Mouse (Mus musculus) macrophage (primary cell): Measurements from ENCODE around the gene E130116L18Rik. TPM values are rescaled to one million over a fixed set of nuclear protein-coding genes. Genes with fewer than 3 reads are reported as not detected.
"Not testable (repeated sequence)": the region's sequence is repeated elsewhere in the genome, so short reads cannot be mapped to it uniquely, and the experiment has no call there.

ENCODE experiments used
- H3K27ac ChIP-seq: fragments of 350-480 bp; formaldehyde crosslinking; 2 replicates; pipeline ENCODE4 v1.9.0; 2021
- H3K36me3 ChIP-seq: fragments of 350-480 bp; formaldehyde crosslinking; 2 replicates; pipeline ENCODE4 v1.9.0; 2021; ENCODE audit errors: inconsistent target
- H3K4me3 ChIP-seq: fragments of 350-480 bp; formaldehyde crosslinking; 2 replicates; pipeline ENCODE4 v1.9.0; 2021; ENCODE audit errors: inconsistent target
- H3K79me2 ChIP-seq: fragments of 350-480 bp; formaldehyde crosslinking; 2 replicates; pipeline ENCODE4 v1.9.0; 2021; ENCODE audit errors: inconsistent target
- WGBS: methylation state at CpG from one replicate; pipeline ENCODE4 v1.1.7; 2026; ENCODE audit warnings: inconsistent platforms; ENCODE audit not compliant: missing documents; 5-methylcytosine and 5-hydroxymethylcytosine counted together
- polyA plus RNA-seq: library from polyadenylated mRNA; stranded (reverse); fragments of 250-400 nt; gene quantifications from 3 replicates; pipeline ENCODE4 v1.2.4, GENCODE M21; 2018; ENCODE audit warnings: inconsistent platforms

Gene E130116L18Rik
- polyA plus RNA-seq, 1 experiment from 2014 or later, result not detected

DNA sequence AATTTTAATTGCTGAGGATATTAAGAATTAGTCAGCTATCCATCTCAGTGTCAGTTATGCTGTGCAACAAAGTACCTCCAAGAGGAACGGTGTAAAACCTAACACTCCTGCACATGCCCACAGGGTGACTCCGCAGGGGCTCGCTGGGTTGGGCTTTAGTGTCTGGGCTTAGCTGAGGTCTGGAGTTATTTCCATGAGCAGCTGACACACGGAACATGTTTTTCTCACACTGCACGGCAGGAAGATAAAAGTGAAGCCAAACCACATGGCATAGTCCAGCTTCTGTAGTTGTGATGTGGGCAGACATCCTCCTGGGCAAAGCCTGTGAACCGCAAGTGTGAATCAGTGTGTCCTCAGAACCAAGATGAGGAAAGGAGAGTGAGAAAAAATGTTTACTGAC lies 7.9 kb downstream of the E130116L18Rik start:
- Histone ChIP-seq H3K4me3 (no peak overlapping the region), H3K79me2 (no peaks in the 10 kb centered on the region), H3K36me3 (no peaks in the 10 kb centered on the region), H3K27ac (no peak overlapping the region)
- WGBS, result 71% methylated on average over 6 of the region's 6 CpGs

DNA sequence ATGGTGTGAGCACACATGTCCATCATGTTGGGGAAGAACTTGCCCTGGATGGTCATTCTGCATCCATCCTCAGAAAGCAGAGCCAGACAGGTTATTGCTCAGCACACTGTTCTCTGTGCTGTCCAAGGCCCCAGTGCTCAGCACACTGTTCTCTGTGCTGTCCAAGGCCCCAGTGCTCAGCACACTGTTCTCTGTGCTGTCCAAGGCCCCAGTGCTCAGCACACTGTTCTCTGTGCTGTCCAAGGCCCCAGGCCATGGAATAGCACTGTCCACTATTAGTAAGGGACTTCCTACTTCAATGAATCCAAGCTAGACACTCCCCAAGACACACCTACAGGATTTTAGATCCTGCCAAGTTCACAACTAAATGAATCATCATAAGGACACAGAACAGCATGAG lies 9.7 kb downstream of the E130116L18Rik start:
- H3K36me3 ChIP-seq, H3K27ac ChIP-seq, H3K79me2 ChIP-seq, H3K4me3 ChIP-seq: not testable (repeated sequence)

DNA sequence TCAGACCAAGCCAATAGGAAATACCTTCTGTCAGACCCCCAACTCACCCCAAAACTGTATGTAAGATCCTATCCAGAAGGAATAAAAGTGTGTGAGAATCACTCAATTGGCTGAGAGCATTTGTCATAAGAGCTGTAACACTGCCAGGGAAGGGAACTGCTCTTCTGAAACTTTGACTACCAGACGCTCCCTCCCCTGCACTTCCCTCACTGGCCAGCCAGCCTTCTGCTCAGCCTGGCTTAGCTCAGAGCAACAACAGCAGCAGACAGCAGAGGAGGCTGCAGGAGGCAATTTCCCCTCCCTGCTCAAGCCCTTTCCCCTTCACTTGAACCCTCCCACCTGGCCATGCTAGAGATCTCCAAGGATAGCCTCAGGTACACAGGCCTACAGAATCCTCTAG lies 11.1 kb downstream of the E130116L18Rik start:
- Histone ChIP-seq H3K36me3 (no peaks in the 10 kb centered on the region), H3K4me3 (no peak overlapping the region), H3K27ac (no peak overlapping the region), H3K79me2 (no peaks in the 10 kb centered on the region)
- 70% methylated on average over 1 of the region's 1 CpGs for WGBS

DNA sequence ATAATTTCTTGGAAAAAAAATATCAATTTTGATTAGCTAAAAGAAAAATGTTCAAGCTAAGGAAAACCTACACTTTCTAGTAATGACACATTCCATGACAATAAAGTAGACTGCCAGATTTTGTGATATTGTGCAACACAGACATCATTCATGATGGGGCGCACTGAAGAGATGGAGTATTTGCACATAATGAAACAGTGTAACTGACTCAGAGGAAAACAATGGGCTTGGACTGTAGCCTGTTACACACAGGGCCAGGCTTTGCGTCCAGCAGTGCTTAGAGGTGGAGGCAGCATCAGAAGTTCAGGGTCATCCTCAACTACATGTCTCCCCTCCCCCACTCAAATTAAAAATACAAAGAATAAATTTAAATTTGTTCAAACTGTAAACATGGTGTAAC lies 32.4 kb downstream of the E130116L18Rik start:
- H3K79me2 ChIP-seq, result no peaks in the 10 kb centered on the region
- H3K36me3 ChIP-seq, result no peaks in the 10 kb centered on the region
- WGBS, result 89% methylated on average over 2 of the region's 2 CpGs
- no peak overlapping the region for H3K4me3 ChIP-seq
- no peak overlapping the region for H3K27ac ChIP-seq

DNA sequence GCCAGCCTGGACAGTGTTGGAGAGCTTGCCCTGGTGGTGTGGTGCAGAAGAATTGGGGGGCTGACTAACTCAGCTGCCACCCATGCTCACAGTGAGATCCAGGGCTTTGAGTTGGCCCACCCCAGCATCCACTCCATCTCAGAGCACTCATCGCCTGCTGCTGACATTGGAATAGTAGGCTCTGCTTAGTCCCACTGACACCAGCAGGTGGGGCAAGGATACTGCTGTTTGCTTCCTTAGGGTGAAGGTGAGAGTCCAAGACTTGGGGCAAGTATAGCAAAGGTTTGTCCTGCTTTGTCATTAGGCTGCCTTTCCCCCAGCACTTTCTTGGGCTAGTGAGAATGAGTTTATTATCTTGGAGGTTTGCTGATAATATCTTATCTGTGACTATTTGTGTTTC lies 34.2 kb downstream of the E130116L18Rik start:
- Histone ChIP-seq H3K36me3 (no peaks in the 10 kb centered on the region), H3K27ac (no peak overlapping the region), H3K79me2 (no peaks in the 10 kb centered on the region), H3K4me3 (no peak overlapping the region)
- WGBS, result 86% methylated on average over 1 of the region's 1 CpGs

DNA sequence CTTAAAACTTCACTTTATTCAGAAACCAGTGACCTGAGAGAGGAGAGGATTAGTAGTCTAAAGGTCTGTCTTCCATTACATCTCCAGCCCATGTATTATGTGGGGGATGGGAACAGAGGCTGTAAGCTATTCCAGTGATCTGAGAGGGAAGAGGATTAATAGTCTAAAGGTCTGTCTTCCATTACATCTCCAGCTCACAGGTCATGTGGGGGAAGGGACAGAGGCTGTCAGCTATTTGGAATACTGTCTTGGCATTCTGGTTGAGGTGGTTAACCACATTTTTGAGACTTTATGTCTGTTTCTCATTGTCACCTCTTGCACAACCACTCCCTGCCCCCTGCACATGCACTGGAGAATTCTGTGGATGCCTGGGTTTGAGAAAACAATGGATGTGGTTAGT lies 35.2 kb downstream of the E130116L18Rik start:
- Histone ChIP-seq H3K36me3 (no peaks in the 10 kb centered on the region), H3K27ac (no peak overlapping the region), H3K4me3 (no peak overlapping the region)

DNA sequence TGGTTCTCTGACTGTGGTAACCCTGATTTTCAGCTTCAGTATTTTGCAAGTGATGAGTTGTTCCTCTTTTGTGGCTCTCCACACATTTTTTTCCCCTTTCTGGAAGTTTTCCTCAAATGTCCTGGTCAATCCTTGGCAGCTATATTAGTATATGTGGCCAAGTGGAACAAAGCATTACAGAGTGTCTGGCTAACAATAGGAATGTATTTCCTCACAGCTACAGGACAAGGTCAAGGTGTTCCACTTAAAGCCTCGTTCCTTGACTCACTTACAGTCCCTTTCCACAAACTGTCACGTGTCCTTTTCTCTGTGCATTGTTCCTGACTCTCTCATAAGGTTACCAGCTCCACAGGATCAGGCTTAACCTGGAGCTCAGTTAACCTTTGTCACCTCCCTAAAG lies 38.4 kb downstream of the E130116L18Rik start:
- H3K4me3 ChIP-seq, result no peak overlapping the region
- no peaks in the 10 kb centered on the region for H3K79me2 ChIP-seq
- WGBS, result 51% methylated on average over 2 of the region's 2 CpGs
- no peaks in the 10 kb centered on the region for H3K36me3 ChIP-seq
- no peak overlapping the region for H3K27ac ChIP-seq

More for the DNA sequence above, 35.2 kb downstream of the E130116L18Rik start:
- no peaks in the 10 kb centered on the region for H3K79me2 ChIP-seq

DNA sequence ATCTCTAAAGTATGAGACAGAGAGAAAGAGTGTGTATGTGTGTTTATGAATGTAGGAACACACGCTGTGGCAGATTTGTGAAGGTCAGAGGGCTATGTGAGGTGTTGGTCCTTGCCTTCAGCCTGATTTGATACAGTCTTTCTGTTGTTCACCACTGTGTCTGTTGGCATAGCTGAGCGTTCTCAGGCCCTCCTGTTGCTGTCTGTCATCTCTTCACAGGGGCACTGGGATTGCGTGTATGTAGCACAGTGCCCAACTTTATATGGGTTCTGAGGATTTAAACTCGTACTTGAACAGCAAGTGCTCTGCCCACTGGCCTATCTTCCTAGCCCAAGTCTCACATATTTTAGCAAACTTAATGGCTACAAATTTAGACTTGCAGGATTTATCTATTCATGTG lies 39.4 kb downstream of the E130116L18Rik start:
- WGBS, result 96% methylated on average over 4 of the region's 4 CpGs
- Histone ChIP-seq H3K36me3 (no peaks in the 10 kb centered on the region), H3K79me2 (no peaks in the 10 kb centered on the region)

DNA sequence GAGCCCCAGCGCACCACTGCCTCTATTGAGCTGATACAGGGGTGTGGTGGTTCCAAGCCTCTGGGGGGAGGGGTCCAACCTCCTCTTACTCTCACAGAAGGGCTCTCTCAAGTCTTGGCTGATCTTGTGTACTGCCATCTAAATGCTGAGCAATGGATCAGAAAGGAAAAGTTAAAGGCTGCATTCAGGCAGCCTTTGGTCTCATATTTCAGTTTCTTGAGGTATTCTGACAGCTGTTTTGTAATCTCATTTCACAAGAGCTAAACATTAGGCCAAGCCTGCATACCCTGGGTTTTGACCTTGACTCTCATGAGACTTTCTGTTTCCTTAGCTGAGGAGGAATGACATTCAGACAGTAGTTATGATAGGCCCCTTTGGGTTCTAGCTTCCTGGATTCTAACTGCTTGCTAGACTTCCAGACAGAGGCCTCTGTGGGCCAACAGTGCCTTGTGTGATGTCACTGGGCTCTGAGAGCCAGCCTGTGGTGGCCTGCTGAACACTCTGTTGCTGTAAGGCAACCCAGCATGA lies 41.9 kb downstream of the E130116L18Rik start, which contains the start of gene Galntl5:
Galntl5 (plus strand) TSS at position 457 of the 528 bp plus-strand sequence.
- H3K79me2 ChIP-seq, result no peaks in the 10 kb centered on the region
- H3K4me3 ChIP-seq, result no peak within 1 kb of the TSS
- no peaks in the 10 kb centered on the region for H3K36me3 ChIP-seq
- no peak within 1 kb of the TSS for H3K27ac ChIP-seq
- WGBS, result 100% methylated on average over 1 of the region's 1 CpGs

More for the DNA sequence above, 39.4 kb downstream of the E130116L18Rik start:
- Histone ChIP-seq H3K27ac (no peak overlapping the region), H3K4me3 (no peak overlapping the region)

DNA sequence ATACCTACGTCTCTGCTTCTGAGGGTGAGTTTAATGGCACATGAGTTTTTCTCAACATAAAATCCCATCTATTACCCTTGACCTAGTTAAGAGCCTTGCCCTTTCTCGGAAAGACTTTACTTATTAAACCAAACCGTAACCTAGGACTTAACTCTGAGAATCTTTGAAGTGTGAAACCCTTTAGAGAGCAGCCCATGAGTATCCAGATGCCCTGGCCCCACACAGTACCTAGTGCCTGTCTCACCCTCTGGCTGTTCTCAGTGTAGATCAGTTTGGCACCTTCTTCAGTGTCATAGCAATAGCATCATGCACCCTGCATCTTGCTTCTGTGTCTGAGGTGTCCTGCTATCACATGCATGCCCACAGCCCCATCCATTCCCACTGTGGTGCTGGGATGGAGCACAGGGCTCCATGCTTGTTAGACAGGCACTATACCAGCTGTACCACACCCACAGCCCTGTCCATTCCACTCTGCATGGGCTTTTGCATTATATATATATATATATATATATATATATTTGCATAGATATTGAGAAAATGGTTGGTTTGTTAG lies 42.9 kb downstream of the E130116L18Rik start:
- Histone ChIP-seq H3K79me2 (no peaks in the 10 kb centered on the region), H3K4me3 (no peak overlapping the region), H3K27ac (no peak overlapping the region), H3K36me3 (no peaks in the 10 kb centered on the region)
- WGBS, result 88% methylated on average over 3 of the region's 3 CpGs

DNA sequence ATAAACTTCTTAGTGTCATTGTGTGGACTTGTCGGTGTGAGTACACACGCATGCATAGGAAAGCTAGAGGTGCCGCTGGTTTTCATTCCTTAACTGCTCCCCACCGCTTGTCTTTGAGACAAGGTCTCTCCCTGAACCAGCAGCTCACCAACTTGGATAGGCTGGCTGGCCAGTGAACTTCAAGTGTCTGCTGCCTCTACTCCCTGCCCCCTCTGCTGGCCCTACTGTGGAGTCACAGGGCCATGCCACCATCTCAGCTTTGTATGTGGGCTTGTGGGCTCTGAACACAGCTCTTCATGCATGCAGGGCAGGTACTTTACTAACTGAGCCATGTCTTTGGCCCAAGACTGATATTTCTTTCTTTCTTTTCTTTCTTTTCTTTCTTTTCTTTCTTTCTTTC lies 43.7 kb downstream of the E130116L18Rik start:
- H3K4me3 ChIP-seq, result no peak overlapping the region
- H3K79me2 ChIP-seq, result no peaks in the 10 kb centered on the region
- no peaks in the 10 kb centered on the region for H3K36me3 ChIP-seq
- 94% methylated on average over 4 of the region's 4 CpGs for WGBS
- no peak overlapping the region for H3K27ac ChIP-seq

DNA sequence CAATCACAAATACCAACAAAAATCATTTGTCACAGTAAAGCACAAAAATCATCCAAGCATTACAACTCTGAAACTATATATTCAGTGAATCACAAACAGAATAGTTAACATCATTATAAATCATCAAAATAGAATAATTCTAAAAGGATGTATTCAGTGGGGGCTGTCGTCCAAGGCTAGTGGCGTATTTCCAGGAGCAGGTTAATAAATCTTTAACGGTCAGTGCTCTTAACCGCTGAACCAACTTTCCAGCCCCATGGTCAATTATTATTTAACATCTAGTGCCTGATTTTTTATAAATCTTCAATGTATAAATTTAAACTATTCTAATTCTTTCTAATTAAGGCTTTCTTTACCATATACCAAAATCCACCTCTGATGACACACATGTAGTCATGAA lies 44.4 kb downstream of the E130116L18Rik start:
- H3K36me3 ChIP-seq, H3K79me2 ChIP-seq, H3K27ac ChIP-seq, H3K4me3 ChIP-seq: not testable (repeated sequence)
- WGBS, result 100% methylated on average over 4 of the region's 4 CpGs

DNA sequence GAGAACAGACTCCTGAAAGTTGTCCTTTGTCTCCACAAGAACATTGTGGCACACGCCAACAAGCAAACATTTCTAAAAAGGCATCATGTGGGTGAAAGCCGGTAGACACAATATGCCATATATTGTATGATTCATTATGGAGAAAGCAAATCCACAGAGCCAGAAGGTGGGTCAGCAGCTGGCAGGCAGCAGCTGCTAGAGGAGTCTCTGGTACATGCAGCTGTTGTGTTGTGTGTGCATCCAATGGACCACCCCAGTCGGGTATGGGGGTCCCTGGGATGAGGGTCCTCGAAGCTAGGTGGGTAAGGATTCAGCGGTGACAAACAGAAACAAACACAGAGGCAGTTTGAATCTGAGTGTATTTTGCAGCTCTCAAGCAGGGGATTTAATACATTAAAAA lies 45.0 kb downstream of the E130116L18Rik start:
- WGBS, result 95% methylated on average over 5 of the region's 5 CpGs

More for the DNA sequence above, 45.0 kb downstream of the E130116L18Rik start:
- H3K27ac ChIP-seq, H3K79me2 ChIP-seq, H3K4me3 ChIP-seq, H3K36me3 ChIP-seq: not testable (repeated sequence)
